10 mouse cellular contexts compared by ENCODE assay signal in the genomic region with DNA sequence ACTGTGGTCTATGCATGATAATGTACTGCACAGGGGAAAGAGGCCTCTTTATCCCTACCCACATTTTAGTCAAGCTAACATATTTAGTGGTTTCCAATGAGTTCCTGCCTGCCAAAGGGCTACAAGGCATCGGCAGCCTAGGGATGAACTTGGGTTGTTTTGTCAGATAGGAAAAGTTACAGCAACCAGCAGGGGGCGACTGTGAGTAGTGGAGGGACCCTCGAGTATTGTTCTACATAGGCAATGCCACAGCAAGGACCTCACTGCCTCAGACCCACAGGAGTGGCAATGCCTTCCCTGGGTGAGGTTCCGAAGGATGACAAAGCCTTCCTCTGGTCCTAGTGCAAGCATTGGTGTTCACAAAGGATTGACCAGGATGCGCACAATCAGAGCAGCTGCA. TPM values are rescaled to one million over a fixed set of nuclear protein-coding genes. Genes with fewer than 3 reads are reported as not detected.
DNase-seq lines count a peak whose midpoint lies in the region; ATAC-seq and TF ChIP-seq lines count a peak whose summit lies in the region.
"Had no signal": no experiment of that assay in that cellular context is flagged by ENCODE, and none has a peak within 500 bp of the region (broad histone marks: within the 10 kb centered on the region; RNA-seq: fewer than 3 reads in every experiment).

No protein-coding gene starts in this region.

- H3K36me3 ChIP-seq in intestine, postnatal 0 days (ENCODE audit: control insufficient read depth, insufficient read depth): no peaks in the 10 kb centered on the region
- H3K36me3 ChIP-seq in intestine, embryonic 16.5 days (ENCODE audit: control insufficient read depth, insufficient read depth, low read length): no peaks in the 10 kb centered on the region
- no peaks in the 10 kb centered on the region for H3K36me3 ChIP-seq in ES-E14 (ENCODE audit: control insufficient read depth, insufficient read depth, low read length, poor library complexity, severe bottlenecking)
- H3K36me3 ChIP-seq in liver, postnatal 0 days (replicated peaks; ENCODE audit: insufficient read depth, low read length): no peaks in the 10 kb centered on the region
- H3K36me3 ChIP-seq: forebrain, embryonic 12.5 days had no signal

- H3K4me1 ChIP-seq in intestine, postnatal 0 days (replicated peaks; ENCODE audit: control insufficient read depth, insufficient read depth, low read length): no peaks in the 10 kb centered on the region
- H3K4me1 ChIP-seq in intestine, embryonic 16.5 days (ENCODE audit: control insufficient read depth, insufficient read depth, low read length): no peaks in the 10 kb centered on the region
- 0 out of 4 replicates have a peak, but pooled peaks cover 0 to 3% of the 10 kb centered on the region in 2 experiments for H3K4me1 ChIP-seq in ES-E14 (ENCODE audit: control insufficient read depth in 2 of 2, insufficient read depth in 2 of 2, low read length in 2 of 2, poor library complexity in 1 of 2)
- no peaks in the 10 kb centered on the region for H3K4me1 ChIP-seq in liver, postnatal 0 days (ENCODE audit: insufficient read depth)

- peak; percentile 64 to 67 for DNase-seq in B cell, adult 2 months
- peak; percentile 67 for DNase-seq in ES-E14 (ENCODE audit: low read depth, low spot score)
- DNase-seq in liver, postnatal 0 days: peak; percentile 39
- no peak for DNase-seq in ovary, postnatal 14 days (ENCODE audit: low spot score)
- DNase-seq in cerebellum, adult 11-12 months: no peak
- DNase-seq: adrenal gland, postnatal 36 days had no signal

- H3K9me3 ChIP-seq in intestine, postnatal 0 days (ENCODE audit: control insufficient read depth): no peaks in the 10 kb centered on the region
- H3K9me3 ChIP-seq in intestine, embryonic 16.5 days (ENCODE audit: control insufficient read depth, low read length): no peaks in the 10 kb centered on the region
- H3K9me3 ChIP-seq in ES-E14 (ENCODE audit: control insufficient read depth, insufficient read depth, low read depth, low read length): no peaks in the 10 kb centered on the region
- no peaks in the 10 kb centered on the region for H3K9me3 ChIP-seq in liver, postnatal 0 days (ENCODE audit: low read length)
- H3K9me3 ChIP-seq: forebrain, embryonic 12.5 days had no signal

- H3K9ac ChIP-seq in intestine, postnatal 0 days (ENCODE audit: low read depth, low read length): no peak overlapping the region
- no peak overlapping the region for H3K9ac ChIP-seq in intestine, embryonic 16.5 days (ENCODE audit: low read depth, low read length)
- no peak overlapping the region for H3K9ac ChIP-seq in ES-E14 (ENCODE audit: insufficient read depth, low read depth, low read length, poor library complexity, severe bottlenecking)
- no peak overlapping the region for H3K9ac ChIP-seq in liver, postnatal 0 days (replicated peaks)
- H3K9ac ChIP-seq: forebrain, embryonic 12.5 days had no signal

- no peak for ATAC-seq in intestine, postnatal 0 days
- ATAC-seq in intestine, embryonic 16.5 days: no peak
- no peak for ATAC-seq in liver, postnatal 0 days
- ATAC-seq in cerebellum, adult (ENCODE audit: insufficient number of reproducible peaks, low FRiP score, low TSS enrichment): no peak

- no peak overlapping the region for H3K27ac ChIP-seq in intestine, postnatal 0 days (ENCODE audit: low read depth, low read length)
- no peak overlapping the region for H3K27ac ChIP-seq in intestine, embryonic 16.5 days (ENCODE audit: low read length)
- H3K27ac ChIP-seq in ES-E14 (ENCODE audit: insufficient read depth, low read depth, low read length, poor library complexity, severe bottlenecking): no peak overlapping the region
- no peak overlapping the region for H3K27ac ChIP-seq in liver, postnatal 0 days (ENCODE audit: low read depth)
- H3K27ac ChIP-seq: forebrain, embryonic 12.5 days had no signal

- H3K27me3 ChIP-seq in intestine, postnatal 0 days (replicated peaks; ENCODE audit: control insufficient read depth, insufficient read depth, low read length): no peaks in the 10 kb centered on the region
- no peaks in the 10 kb centered on the region for H3K27me3 ChIP-seq in intestine, embryonic 16.5 days (replicated peaks; ENCODE audit: control insufficient read depth, insufficient read depth, low read length)
- H3K27me3 ChIP-seq in liver, postnatal 0 days (ENCODE audit: insufficient read depth, low read length): 0 out of 2 replicates have a peak, but pooled peaks cover 4% of the 10 kb centered on the region
- H3K27me3 ChIP-seq: forebrain, embryonic 12.5 days had no signal

- 54% methylated on average over 5 of the region's 5 CpGs for WGBS in intestine, postnatal 0 days
- WGBS in intestine, embryonic 16.5 days: 59% methylated on average over 5 of the region's 5 CpGs
- 50% methylated on average over 5 of the region's 5 CpGs for WGBS in liver, postnatal 0 days (ENCODE audit: insufficient replicate concordance)

- in situ Hi-C loops in ES-E14 (cut with MboI; ENCODE audit: low sequenced_read_pairs in 2 of 2, unreplicated experiment in 2 of 2): loop anchor here (25.0 kb wide), 2 partner anchors 186 to 311 kb away; no protein-coding TSS in a partner anchor

- no peak overlapping the region for H3K4me2 ChIP-seq in intestine, postnatal 0 days (replicated peaks; ENCODE audit: low read depth)
- no peak overlapping the region for H3K4me2 ChIP-seq in intestine, embryonic 16.5 days (ENCODE audit: low read depth, low read length)
- H3K4me2 ChIP-seq in liver, postnatal 0 days (ENCODE audit: low read depth, low read length): no peak overlapping the region
- H3K4me2 ChIP-seq: forebrain, embryonic 12.5 days had no signal

- TF ChIP-seq EP300 in liver, postnatal 0 days (IDR thresholded peaks at IDR 0.05; ENCODE audit: low read depth): no peak

- TF ChIP-seq CTCF in intestine, postnatal 0 days (IDR thresholded peaks at IDR 0.05; ENCODE audit: low read depth): peak; percentile 59
- peak; percentile 61 for TF ChIP-seq CTCF in liver, postnatal 0 days (IDR thresholded peaks at IDR 0.05; ENCODE audit: low read depth)

- no peak overlapping the region for H3K4me3 ChIP-seq in intestine, postnatal 0 days (ENCODE audit: low read depth, low read length)
- no peak overlapping the region for H3K4me3 ChIP-seq in intestine, embryonic 16.5 days (ENCODE audit: low read length)
- H3K4me3 ChIP-seq in ES-E14 (ENCODE audit: insufficient read depth in 1 of 2, low read depth in 1 of 2, low read length in 2 of 2, poor library complexity in 1 of 2, severe bottlenecking in 1 of 2): no peak overlapping the region
- H3K4me3 ChIP-seq in liver, postnatal 0 days (ENCODE audit: low read depth, low read length): no peak overlapping the region
- H3K4me3 ChIP-seq: forebrain, embryonic 12.5 days had no signal

TF ChIP-seq in ES-E14, 5 proteins besides CTCF, POLR2A, EP300 and RAD21:
- TF ChIP-seq HCFC1 (IDR thresholded peaks at IDR 0.05; ENCODE audit: borderline replicate concordance, insufficient read depth, low read length) (no peak), ZC3H11A (IDR thresholded peaks at IDR 0.05; ENCODE audit: borderline replicate concordance, low read depth, low read length) (peak; percentile 13; the same call in 1 of the 2 replicates)

RNA-seq across cellular contexts. Expression of a gene that starts 31.7 kb away (rescaled TPM):
- 0.70 and 0.80 TPM in 2 replicates for polyA plus RNA-seq in intestine, postnatal 0 days (2015; fragmentation: Nextera tagmentation; extraction: Ambion mirVana)
- polyA plus RNA-seq in intestine, embryonic 16.5 days (2015; fragmentation: Nextera tagmentation; extraction: Ambion mirVana): 0.72 and 0.75 TPM in 2 replicates
- total RNA-seq in ES-E14 (2012; rRNA removed): 1.1 and 1.6 TPM in 2 replicates
- 2.7 and 2.8 TPM in 2 replicates for polyA plus RNA-seq in liver, postnatal 0 days (2015; fragmentation: Nextera tagmentation; extraction: Ambion mirVana)

Comparison
In these comparisons a context has a peak if more than half of its experiments do, and no peak if none do; other contexts are left out.
1. DNase-seq: peak in B cell, adult 2 months (2 of 2), ES-E14 (single experiment) and liver, postnatal 0 days (single experiment); none in ovary, postnatal 14 days (single experiment) and cerebellum, adult 11-12 months (single experiment).